Mouse (Mus musculus) megakaryocyte, embryonic 14.5 days (primary cell): ENCODE results near the gene Hipk2.

Experiments
- FLI1 ChIP-seq: IDR thresholded peaks from 2 replicates; pipeline ENCODE4 v1.6.1; 2012; ENCODE audit warnings: low read length, inconsistent platforms, mixed read lengths
- GATA1 ChIP-seq: IDR thresholded peaks from 3 replicates; pipeline ENCODE4 v1.6.1; 2012; ENCODE audit warnings: mixed read lengths, low read length, inconsistent platforms, borderline replicate concordance

DNA sequence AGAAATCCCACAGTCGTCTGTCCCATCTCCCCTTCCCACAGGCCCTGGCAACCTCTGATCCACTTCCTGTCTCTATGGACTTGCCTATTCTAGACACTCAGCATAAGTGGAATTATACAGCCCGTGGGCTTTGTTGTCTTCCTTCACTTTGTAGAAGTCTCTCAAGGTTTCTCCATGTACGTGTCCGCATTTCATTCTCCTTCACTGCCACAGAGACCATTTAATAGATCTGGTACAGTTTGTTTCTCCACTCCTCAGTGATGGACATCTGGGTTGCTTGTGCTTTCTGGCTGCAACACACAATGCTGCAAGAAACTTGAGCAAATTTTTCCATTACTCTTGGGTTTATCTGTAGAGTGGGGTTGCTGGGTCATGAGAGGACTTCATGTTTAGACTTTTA lies 36.1 kb downstream of the Hipk2 start:
- TF ChIP-seq FLI1 (no peak), GATA1 (no peak)
